Mouse (Mus musculus): ENCODE measurements around the gene Ilf2. TPM values are rescaled to one million over a fixed set of nuclear protein-coding genes. Genes with fewer than 3 reads are reported as not detected.

The Ilf2 gene
- polyA plus RNA-seq, 1 experiment from 2014 or later = 229 TPM

GRCm38 (mm10) chr3:90513796-90514590 lies 38.1 kb downstream of the Ilf2 start, which contains the start of the genes S100a1 and S100a13:
Gene S100a1 (minus strand): TSS chr3:90514392.
Gene S100a13 (plus strand): TSS chr3:90514435.
- H3K27me3 ChIP-seq (replicated peaks) = peaks cover 29% of the 10 kb centered on the region
- peaks cover 22% of the 10 kb centered on the region for H3K4me1 ChIP-seq
- H3K9ac ChIP-seq (replicated peaks) = peak within 1 kb of the TSS; percentile 37
- H3K4me3 ChIP-seq (replicated peaks) = peak within 1 kb of the TSS; percentile 34
- no peak for ATAC-seq (ENCODE audit: low FRiP score)
- peak within 1 kb of the TSS; percentile 30; the same call in 1 of the 2 replicates for H3K27ac ChIP-seq (replicated peaks)
- no peaks in the 10 kb centered on the region for H3K36me3 ChIP-seq
- WGBS = 5% methylated on average over 25 of the region's 25 CpGs
- peak within 1 kb of the TSS; percentile 61 for H3K4me2 ChIP-seq
- no peaks in the 10 kb centered on the region for H3K9me3 ChIP-seq (replicated peaks)

- Histone ChIP-seq H3K27me3 (replicated peaks) (peaks cover 29% of the 10 kb centered on the region), H3K9me3 (replicated peaks) (no peaks in the 10 kb centered on the region), H3K36me3 (no peaks in the 10 kb centered on the region), H3K4me1 (peaks cover 20% of the 10 kb centered on the region), H3K9ac (replicated peaks) (peak overlapping the region; percentile 37), H3K4me3 (replicated peaks) (peak overlapping the region; percentile 34), H3K27ac (replicated peaks) (peak overlapping the region; percentile 30; the same call in 1 of the 2 replicates), H3K4me2 (peak overlapping the region; percentile 61)
- no peak; the same call in 1 of the 2 replicates for ATAC-seq (ENCODE audit: low FRiP score)
- 3% methylated on average over 10 of the region's 10 CpGs for WGBS
Observed at GRCm38 (mm10) chr3:90514691-90515090, 38.8 kb downstream of the Ilf2 start.

- 42% methylated on average over 1 of the region's 1 CpGs for WGBS
- ATAC-seq (ENCODE audit: low FRiP score) = no peak
- Histone ChIP-seq H3K36me3 (no peaks in the 10 kb centered on the region), H3K9me3 (replicated peaks) (no peaks in the 10 kb centered on the region), H3K9ac (replicated peaks) (no peak overlapping the region; the same call in 1 of the 2 replicates), H3K4me1 (peaks cover 18% of the 10 kb centered on the region), H3K4me2 (peak overlapping the region; percentile 61), H3K4me3 (replicated peaks) (peak overlapping the region; percentile 34), H3K27me3 (replicated peaks) (peaks cover 29% of the 10 kb centered on the region), H3K27ac (replicated peaks) (no peak overlapping the region)
Observed at GRCm38 (mm10) chr3:90515242-90515641, 39.3 kb downstream of the Ilf2 start.

GRCm38 (mm10) chr3:90515789-90516188 lies 39.9 kb downstream of the Ilf2 start:
- Histone ChIP-seq H3K9ac (replicated peaks) (no peak overlapping the region), H3K4me2 (no peak overlapping the region), H3K36me3 (no peaks in the 10 kb centered on the region), H3K4me1 (peaks cover 18% of the 10 kb centered on the region), H3K9me3 (replicated peaks) (no peaks in the 10 kb centered on the region), H3K4me3 (replicated peaks) (no peak overlapping the region), H3K27ac (replicated peaks) (no peak overlapping the region), H3K27me3 (replicated peaks) (peaks cover 29% of the 10 kb centered on the region)
- no peak for ATAC-seq (ENCODE audit: low FRiP score)
- WGBS = 91% methylated on average over 4 of the region's 4 CpGs

GRCm38 (mm10) chr3:90517711-90518110 lies 41.8 kb downstream of the Ilf2 start:
- no peak for ATAC-seq (ENCODE audit: low FRiP score)
- Histone ChIP-seq H3K27me3 (replicated peaks) (peaks cover 27% of the 10 kb centered on the region), H3K4me1 (peaks cover 18% of the 10 kb centered on the region), H3K9ac (replicated peaks) (no peak overlapping the region), H3K36me3 (no peaks in the 10 kb centered on the region), H3K27ac (replicated peaks) (no peak overlapping the region), H3K9me3 (replicated peaks) (no peaks in the 10 kb centered on the region), H3K4me2 (no peak overlapping the region), H3K4me3 (replicated peaks) (no peak overlapping the region)
- WGBS = 83% methylated on average over 4 of the region's 4 CpGs

- no peaks in the 10 kb centered on the region for H3K36me3 ChIP-seq
- ATAC-seq (ENCODE audit: low FRiP score) = no peak
- H3K27ac ChIP-seq (replicated peaks) = no peak overlapping the region
- no peak overlapping the region for H3K9ac ChIP-seq (replicated peaks)
- no peaks in the 10 kb centered on the region for H3K9me3 ChIP-seq (replicated peaks)
- H3K4me1 ChIP-seq = no peaks in the 10 kb centered on the region
- H3K27me3 ChIP-seq (replicated peaks) = no peaks in the 10 kb centered on the region
- 73% methylated on average over 4 of the region's 4 CpGs for WGBS
- H3K4me3 ChIP-seq (replicated peaks) = no peak overlapping the region
- H3K4me2 ChIP-seq = no peak overlapping the region
Observed at GRCm38 (mm10) chr3:90525421-90525820, 49.5 kb downstream of the Ilf2 start.

GRCm38 (mm10) chr3:90526076-90526475 lies 50.1 kb downstream of the Ilf2 start:
- Histone ChIP-seq H3K9ac (replicated peaks) (no peak overlapping the region), H3K27me3 (replicated peaks) (no peaks in the 10 kb centered on the region), H3K4me2 (no peak overlapping the region), H3K9me3 (replicated peaks) (no peaks in the 10 kb centered on the region), H3K4me1 (no peaks in the 10 kb centered on the region), H3K27ac (replicated peaks) (no peak overlapping the region), H3K36me3 (no peaks in the 10 kb centered on the region), H3K4me3 (replicated peaks) (no peak overlapping the region)
- no peak for ATAC-seq (ENCODE audit: low FRiP score)
- 77% methylated on average over 2 of the region's 2 CpGs for WGBS

GRCm38 (mm10) chr3:90526580-90526979 lies 50.7 kb downstream of the Ilf2 start, which contains the start of gene S100a14:
Gene S100a14 (plus strand): TSS chr3:90526856.
- no peaks in the 10 kb centered on the region for H3K9me3 ChIP-seq (replicated peaks)
- no peak within 1 kb of the TSS for H3K4me2 ChIP-seq
- H3K27me3 ChIP-seq (replicated peaks) = no peaks in the 10 kb centered on the region
- ATAC-seq (ENCODE audit: low FRiP score) = no peak
- H3K4me3 ChIP-seq (replicated peaks) = no peak within 1 kb of the TSS
- H3K9ac ChIP-seq (replicated peaks) = no peak within 1 kb of the TSS
- WGBS = 75% methylated on average over 5 of the region's 5 CpGs
- no peak within 1 kb of the TSS for H3K27ac ChIP-seq (replicated peaks)
- H3K36me3 ChIP-seq = no peaks in the 10 kb centered on the region
- no peaks in the 10 kb centered on the region for H3K4me1 ChIP-seq

GRCm38 (mm10) chr3:90527291-90527873 lies 51.5 kb downstream of the Ilf2 start:
- H3K27ac ChIP-seq (replicated peaks) = no peak overlapping the region
- no peaks in the 10 kb centered on the region for H3K27me3 ChIP-seq (replicated peaks)
- H3K9ac ChIP-seq (replicated peaks) = no peak overlapping the region
- no peaks in the 10 kb centered on the region for H3K4me1 ChIP-seq
- WGBS = 83% methylated on average over 7 of the region's 7 CpGs
- H3K4me2 ChIP-seq = no peak overlapping the region
- no peaks in the 10 kb centered on the region for H3K9me3 ChIP-seq (replicated peaks)
- ATAC-seq (ENCODE audit: low FRiP score) = no peak
- H3K4me3 ChIP-seq (replicated peaks) = no peak overlapping the region
- H3K36me3 ChIP-seq = no peaks in the 10 kb centered on the region

GRCm38 (mm10) chr3:90531713-90532112 lies 55.8 kb downstream of the Ilf2 start:
- WGBS = 77% methylated on average over 5 of the region's 5 CpGs
- no peak overlapping the region for H3K4me2 ChIP-seq
- H3K27me3 ChIP-seq (replicated peaks) = no peaks in the 10 kb centered on the region
- H3K9ac ChIP-seq (replicated peaks) = no peak overlapping the region
- no peak overlapping the region for H3K27ac ChIP-seq (replicated peaks)
- no peak overlapping the region for H3K4me3 ChIP-seq (replicated peaks)
- H3K9me3 ChIP-seq (replicated peaks) = no peaks in the 10 kb centered on the region
- H3K36me3 ChIP-seq = no peaks in the 10 kb centered on the region
- H3K4me1 ChIP-seq = no peaks in the 10 kb centered on the region
- ATAC-seq (ENCODE audit: low FRiP score) = no peak

GRCm38 (mm10) chr3:90535446-90535845 lies 59.5 kb downstream of the Ilf2 start:
- no peaks in the 10 kb centered on the region for H3K36me3 ChIP-seq
- H3K9ac ChIP-seq (replicated peaks) = no peak overlapping the region
- no peaks in the 10 kb centered on the region for H3K4me1 ChIP-seq
- no peak overlapping the region for H3K4me3 ChIP-seq (replicated peaks)
- 67% methylated on average over 1 of the region's 1 CpGs for WGBS
- ATAC-seq (ENCODE audit: low FRiP score) = no peak
- H3K4me2 ChIP-seq = no peak overlapping the region
- H3K9me3 ChIP-seq (replicated peaks) = no peaks in the 10 kb centered on the region
- H3K27me3 ChIP-seq (replicated peaks) = no peaks in the 10 kb centered on the region
- H3K27ac ChIP-seq (replicated peaks) = no peak overlapping the region

Measured in neural tube, embryonic 15.5 days (tissue).